Mouse (Mus musculus) brain, embryonic 14.5 days (tissue): ENCODE measurements around the gene Slc7a7.

Experiments
- CTCF ChIP-seq: fragments of 200-500 bp; IDR thresholded peaks from 2 replicates; pipeline ENCODE4 v1.5.1; 2012; ENCODE audit warnings: inconsistent platforms, mild to moderate bottlenecking, moderate library complexity, borderline replicate concordance; ENCODE audit not compliant: insufficient read depth, insufficient read length; ENCODE audit errors: extremely low read depth
- POLR2A ChIP-seq: fragments of 200-500 bp; IDR thresholded peaks from 2 replicates; pipeline ENCODE4 v1.6.1; 2012; ENCODE audit warnings: mild to moderate bottlenecking, inconsistent platforms, borderline replicate concordance; ENCODE audit not compliant: poor library complexity, insufficient read depth, insufficient read length, severe bottlenecking; ENCODE audit errors: extremely low read depth

- no peak for TF ChIP-seq CTCF
- no peak for TF ChIP-seq POLR2A
Observed at GRCm38 (mm10) chr14:54443196-54443595, 25.6 kb upstream of the Slc7a7 start.
